Comparison of ENCODE assay signal across 21 mouse cellular contexts in the genomic region with DNA sequence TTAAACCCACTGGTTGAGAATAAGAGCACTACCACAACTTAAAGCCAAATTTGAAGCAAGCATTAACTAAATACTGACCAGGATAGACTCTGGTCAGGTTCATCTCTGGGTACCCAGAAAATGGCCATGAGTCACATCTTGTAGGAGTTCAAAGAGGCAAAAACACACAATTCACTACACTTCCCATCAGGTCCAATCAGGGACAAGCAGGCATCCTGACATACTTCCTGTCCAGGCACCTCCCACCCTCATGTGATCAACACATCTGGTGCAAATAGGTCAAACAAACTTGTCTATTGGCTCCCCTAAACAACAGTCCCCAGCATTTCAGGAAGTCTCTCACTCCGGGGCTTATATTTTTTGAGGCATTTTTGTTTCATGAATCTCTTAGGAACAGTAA. TPM values are rescaled to one million over a fixed set of nuclear protein-coding genes. Genes with fewer than 3 reads are reported as not detected.
DNase-seq lines count a peak whose midpoint lies in the region; ATAC-seq and TF ChIP-seq lines count a peak whose summit lies in the region.
"Had no signal": no experiment of that assay in that cellular context is flagged by ENCODE, and none has a peak within 500 bp of the region (broad histone marks: within the 10 kb centered on the region; RNA-seq: fewer than 3 reads in every experiment).

No protein-coding gene starts in this region.

- DNase-seq in ES-E14 (ENCODE audit: low read depth, low spot score), result no peak
- DNase-seq in left cerebral cortex, adult 2 months (ENCODE audit: extremely low spot score in 1 of 2, low spot score in 2 of 2), result no peak
- DNase-seq in kidney, postnatal 4 days, result no peak
- DNase-seq: adrenal gland, postnatal 14 days; cerebellum, adult 8-10 months; gastrocnemius, postnatal 10 days; kidney, adult 11 months; kidney, postnatal 10 days; lung, postnatal 14 days; thymus, adult 18-20 months had no signal

- intact Hi-C loops in left cerebral cortex, adult 2 months (cut with DNase I), result no loop called here

- peaks cover 4 to 9% of the 10 kb centered on the region in 2 experiments; a peak in 2 of 4 replicates for H3K4me1 ChIP-seq in ES-E14 (ENCODE audit: control insufficient read depth in 2 of 2, insufficient read depth in 2 of 2, low read length in 2 of 2, poor library complexity in 1 of 2)
- H3K4me1 ChIP-seq: embryonic facial prominence, embryonic 15.5 days; heart, embryonic 12.5 days; limb, embryonic 13.5 days; liver, embryonic 15.5 days; neural tube, embryonic 15.5 days had no signal

- peak overlapping the region; percentile 24 to 25; a peak in 2 of 4 replicates for H3K4me3 ChIP-seq in ES-E14 (ENCODE audit: insufficient read depth in 1 of 2, low read depth in 1 of 2, low read length in 2 of 2, poor library complexity in 1 of 2, severe bottlenecking in 1 of 2)
- H3K4me3 ChIP-seq in left cerebral cortex, adult 2 months, result no peak overlapping the region
- H3K4me3 ChIP-seq: embryonic facial prominence, embryonic 15.5 days; forebrain, embryonic 10.5 days; heart, embryonic 12.5 days; limb, embryonic 13.5 days; liver, embryonic 15.5 days; neural tube, embryonic 15.5 days had no signal

- no peak overlapping the region; the same call in 1 of the 2 replicates for H3K9ac ChIP-seq in ES-E14 (ENCODE audit: insufficient read depth, low read depth, low read length, poor library complexity, severe bottlenecking)
- H3K9ac ChIP-seq: embryonic facial prominence, embryonic 15.5 days; heart, embryonic 12.5 days; limb, embryonic 13.5 days; liver, embryonic 15.5 days; neural tube, embryonic 15.5 days had no signal

- TF ChIP-seq CTCF in left cerebral cortex, adult 2 months (IDR thresholded peaks at IDR 0.05), result no peak

- in situ Hi-C loops in ES-E14 (cut with MboI; ENCODE audit: low sequenced_read_pairs in 2 of 2, unreplicated experiment in 2 of 2), result no loop called here

- H3K9me3 ChIP-seq in ES-E14 (ENCODE audit: control insufficient read depth, insufficient read depth, low read depth, low read length), result no peaks in the 10 kb centered on the region
- H3K9me3 ChIP-seq: embryonic facial prominence, embryonic 15.5 days; forebrain, embryonic 10.5 days; heart, embryonic 12.5 days; limb, embryonic 13.5 days; liver, embryonic 15.5 days; neural tube, embryonic 15.5 days had no signal

- H3K27ac ChIP-seq in ES-E14 (ENCODE audit: insufficient read depth, low read depth, low read length, poor library complexity, severe bottlenecking), result no peak overlapping the region
- H3K27ac ChIP-seq in left cerebral cortex, adult 2 months, result no peak overlapping the region
- H3K27ac ChIP-seq: embryonic facial prominence, embryonic 15.5 days; forebrain, embryonic 10.5 days; limb, embryonic 13.5 days; liver, embryonic 15.5 days; neural tube, embryonic 15.5 days had no signal

- ATAC-seq in CD4-positive, CD25-positive, alpha-beta regulatory T cell, adult 4 months, result peak; percentile 43
- peak; percentile 91 for ATAC-seq in granulocyte monocyte progenitor cell, adult 5-6 weeks (replicated peaks; ENCODE audit: poor library complexity, severe bottlenecking)
- ATAC-seq in neutrophil, adult 5-6 weeks (ENCODE audit: extremely low read depth, insufficient number of reproducible peaks, low FRiP score, poor library complexity, severe bottlenecking), result peak; percentile 41; the same call in 1 of the 2 replicates
- no peak for ATAC-seq in cerebellum, adult (ENCODE audit: insufficient number of reproducible peaks, low FRiP score, low TSS enrichment)
- ATAC-seq: hindbrain, embryonic 16.5 days had no signal

- H3K36me3 ChIP-seq in ES-E14 (ENCODE audit: control insufficient read depth, insufficient read depth, low read length, poor library complexity, severe bottlenecking), result no peaks in the 10 kb centered on the region
- H3K36me3 ChIP-seq: embryonic facial prominence, embryonic 15.5 days; forebrain, embryonic 10.5 days; heart, embryonic 12.5 days; limb, embryonic 13.5 days; liver, embryonic 15.5 days; neural tube, embryonic 15.5 days had no signal

TF ChIP-seq in ES-E14, 5 proteins besides CTCF, POLR2A, EP300 and RAD21:
- no peak for TF ChIP-seq MAFK (IDR thresholded peaks at IDR 0.05; ENCODE audit: insufficient read depth, low read depth, low read length)

RNA-seq across cellular contexts. Expression of gene Ptp4a2, which starts 7.7 kb away (rescaled TPM):
- polyA plus RNA-seq in CD4-positive, CD25-positive, alpha-beta regulatory T cell, adult 4 months (2017; shearing (Covaris generic)), result 1,000 to 10,000 TPM; 1,309 to 1,442 TPM
- total RNA-seq in ES-E14 (2012; rRNA removed), result 71.3 and 104 TPM in 2 replicates
- 277 and 304 TPM in 2 replicates for total RNA-seq in granulocyte monocyte progenitor cell, adult 5-6 weeks (2014; fragmentation: Nextera tagmentation)
- 345 and 391 TPM in 2 replicates for total RNA-seq in granulocyte monocyte progenitor cell, adult 5-6 weeks (2017)
- total RNA-seq in neutrophil, adult 5-6 weeks (2017), result 328 and 348 TPM in 2 replicates
- total RNA-seq in left cerebral cortex, adult 2 months (2021), result 100 to 1,000 TPM; 126 to 131 TPM
